Mouse (Mus musculus) kidney, adult 11 months (tissue): ENCODE data around the gene Car4.
A peak's percentile ranks its signal among the peaks of the same experiment; 100 is the strongest.

Experiments used
- DNase-seq: peaks from one replicate; pipeline ENCODE4 v3.0.0; 2022

The Car4 gene

GRCm38 (mm10) chr11:84957591-84958270 is at the start of gene Car4:
Gene Car4 (plus strand): TSS chr11:84957786.
- peak; percentile 52 for DNase-seq

GRCm38 (mm10) chr11:84908480-84908879 is 49.1 kb upstream of the Car4 start:
- no peak for DNase-seq

- DNase-seq = no peak
Observed at GRCm38 (mm10) chr11:84910411-84910810, 47.2 kb upstream of the Car4 start.

DNA sequence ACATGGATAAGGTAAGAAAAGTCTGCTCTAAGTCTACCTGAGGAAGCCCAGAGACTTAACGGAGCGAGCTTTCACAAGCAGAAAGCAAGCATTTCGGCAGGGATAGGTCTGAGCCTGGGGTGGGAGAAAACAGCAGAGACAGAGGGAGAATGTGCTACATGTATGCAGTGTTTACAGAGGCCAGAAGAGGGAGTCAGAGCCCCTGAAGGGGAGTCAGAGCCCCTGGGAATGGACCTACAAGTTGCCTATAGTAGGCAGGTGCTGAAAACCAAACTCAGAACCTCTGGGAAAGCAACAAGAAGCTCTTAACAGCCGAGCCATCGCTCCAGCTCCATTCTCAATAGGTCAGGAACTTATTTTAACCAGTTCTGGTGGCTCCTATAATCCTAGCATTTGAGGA is 42.9 kb upstream of the Car4 start:
- DNase-seq = no peak

GRCm38 (mm10) chr11:84916053-84916702 is 41.4 kb upstream of the Car4 start, which contains the start of gene Znhit3:
Gene Znhit3 (minus strand): TSS chr11:84916366.
- DNase-seq = peak; percentile 88

GRCm38 (mm10) chr11:84916703-84917300 is 40.8 kb upstream of the Car4 start:
- DNase-seq = no peak

GRCm38 (mm10) chr11:84918425-84918824 is 39.2 kb upstream of the Car4 start:
- peak; percentile 73 for DNase-seq

- no peak for DNase-seq
Observed at GRCm38 (mm10) chr11:84919276-84919675, 38.3 kb upstream of the Car4 start.

GRCm38 (mm10) chr11:84919951-84920350 is 37.6 kb upstream of the Car4 start:
- DNase-seq = no peak

- no peak for DNase-seq
Observed at GRCm38 (mm10) chr11:84920981-84921380, 36.6 kb upstream of the Car4 start.

- no peak for DNase-seq
Observed at GRCm38 (mm10) chr11:84932261-84932660, 25.3 kb upstream of the Car4 start.

- no peak for DNase-seq
Observed at GRCm38 (mm10) chr11:84939508-84940053, 18.0 kb upstream of the Car4 start.

- no peak for DNase-seq
Observed at GRCm38 (mm10) chr11:84940140-84940539, 17.4 kb upstream of the Car4 start.

GRCm38 (mm10) chr11:84943948-84944347 is 13.6 kb upstream of the Car4 start:
- DNase-seq = peak; percentile 51

- no peak for DNase-seq
Observed at GRCm38 (mm10) chr11:84944639-84945435, 12.7 kb upstream of the Car4 start.

DNA sequence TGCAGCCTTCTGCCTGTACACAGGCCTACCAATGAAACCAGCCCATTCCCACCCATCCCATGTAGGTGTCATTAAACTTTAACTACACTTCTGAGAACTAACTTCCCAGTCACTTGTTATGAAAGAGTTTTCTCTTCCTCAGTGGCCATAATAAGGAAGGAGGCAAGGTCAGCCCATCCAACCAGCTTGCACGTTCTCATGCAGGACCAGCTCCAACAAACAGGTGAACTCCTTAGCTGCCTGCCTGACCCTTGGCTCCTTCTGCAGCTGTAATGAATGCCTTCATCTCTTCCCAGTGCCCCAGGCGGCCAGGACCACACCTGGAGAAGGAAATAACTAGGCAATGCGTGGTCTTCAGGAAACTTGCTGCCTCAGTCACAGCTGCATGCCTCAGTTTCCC is 11.7 kb upstream of the Car4 start:
- DNase-seq = peak; percentile 85

GRCm38 (mm10) chr11:84947206-84947605 is 10.4 kb upstream of the Car4 start:
- no peak for DNase-seq

GRCm38 (mm10) chr11:84948114-84948513 is 9.5 kb upstream of the Car4 start:
- DNase-seq = no peak

- peak; percentile 75 for DNase-seq
Observed at GRCm38 (mm10) chr11:84948526-84948925, 9.1 kb upstream of the Car4 start.

GRCm38 (mm10) chr11:84952611-84953010 is 5.0 kb upstream of the Car4 start:
- DNase-seq = peak; percentile 30

DNA sequence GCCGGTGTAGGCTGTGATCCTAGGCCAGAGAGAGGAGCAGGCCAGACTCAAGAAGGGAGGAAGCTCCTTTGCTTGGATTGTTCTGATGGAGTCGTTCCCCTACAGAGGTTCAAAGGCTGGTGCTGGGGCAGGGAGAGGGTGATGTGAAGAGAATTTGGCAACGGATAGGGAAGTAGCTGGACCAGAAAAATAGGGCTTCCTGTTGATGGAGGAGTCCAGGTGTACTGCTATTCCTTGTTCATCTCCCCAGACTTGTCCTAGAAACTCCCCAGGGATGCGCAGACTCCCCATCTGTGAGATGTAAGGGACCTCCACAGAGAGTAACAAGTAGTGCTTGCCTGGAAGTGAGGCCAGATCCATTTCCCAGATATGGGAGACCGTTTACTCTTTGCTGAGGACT is 1.2 kb upstream of the Car4 start:
- no peak for DNase-seq

DNA sequence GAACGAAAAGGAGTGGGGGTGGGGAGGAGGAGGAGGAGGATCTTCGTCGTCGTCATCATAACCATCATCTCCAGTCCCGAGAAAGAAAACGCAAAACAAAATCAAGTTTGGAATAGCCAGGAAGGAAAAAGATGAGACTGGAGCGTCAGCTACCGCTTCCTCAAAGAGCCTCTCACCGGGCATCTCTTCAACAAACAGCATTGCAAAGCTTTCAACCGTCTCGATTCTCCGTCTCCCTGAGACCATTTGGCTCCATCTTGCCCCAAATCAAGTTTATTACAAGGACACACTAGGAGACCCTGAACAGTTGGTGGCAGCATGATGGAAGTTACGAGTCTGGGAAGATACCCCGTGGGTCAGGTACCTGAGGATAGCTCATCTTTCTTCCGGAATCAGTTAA is 415 bp upstream of the Car4 start:
- DNase-seq = no peak

DNA sequence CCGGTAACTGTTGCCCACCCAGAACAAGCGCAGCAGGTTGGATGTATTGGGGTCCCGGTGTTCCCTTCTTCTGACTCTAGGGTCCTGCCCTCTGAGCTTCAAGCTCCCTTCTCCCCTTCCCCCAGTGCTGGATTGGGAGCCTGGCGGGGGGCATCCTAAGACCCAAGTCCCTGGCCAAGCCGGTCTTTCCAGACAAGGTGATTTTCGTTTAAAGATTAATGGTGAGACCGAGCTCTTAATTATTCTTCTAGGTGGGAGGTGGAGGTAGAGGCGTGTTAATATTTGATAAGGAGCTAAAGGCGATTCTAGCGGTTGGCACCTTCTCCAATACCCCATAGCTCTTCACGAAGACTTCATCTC is 665 bp downstream of the Car4 start:
- peak; percentile 66 for DNase-seq
